ENCODE assay signal across 20 mouse cellular contexts in the genomic region with DNA sequence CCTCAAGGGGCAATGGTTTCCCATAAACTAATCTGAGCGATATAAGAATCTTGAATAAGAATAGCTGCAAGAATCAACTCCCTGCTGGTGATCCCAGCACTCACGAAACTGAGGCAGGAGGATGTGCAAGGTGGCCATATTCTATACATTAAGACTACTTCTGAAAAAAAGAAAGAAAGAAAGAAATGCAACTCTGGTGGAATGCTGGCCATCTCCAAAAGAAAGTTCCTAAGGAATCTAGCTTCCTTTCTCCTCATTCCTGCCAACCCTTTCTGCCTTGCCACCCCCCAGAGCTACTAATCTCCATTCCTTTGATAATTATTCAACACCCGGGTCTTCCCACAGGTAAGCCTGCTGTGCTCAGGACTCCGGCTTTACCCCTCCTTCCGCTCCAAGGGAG.
"Had no signal": no experiment of that assay in that cellular context is flagged by ENCODE, and none has a peak within 500 bp of the region (broad histone marks: within the 10 kb centered on the region; RNA-seq: fewer than 3 reads in every experiment).

No protein-coding gene starts in this region.

- H3K36me3 ChIP-seq: liver, embryonic 15.5 days had no signal

- ATAC-seq: midbrain, embryonic 13.5 days; midbrain, embryonic 15.5 days had no signal

- H3K4me2 ChIP-seq: liver, embryonic 15.5 days; lung, embryonic 14.5 days; midbrain, embryonic 13.5 days; midbrain, embryonic 15.5 days; neural tube, embryonic 13.5 days; neural tube, embryonic 15.5 days; stomach, embryonic 15.5 days had no signal

- H3K9ac ChIP-seq: liver, embryonic 15.5 days; lung, embryonic 14.5 days; midbrain, embryonic 13.5 days; midbrain, embryonic 15.5 days; neural tube, embryonic 13.5 days; neural tube, embryonic 15.5 days; stomach, embryonic 15.5 days had no signal

- H3K4me1 ChIP-seq: liver, embryonic 15.5 days; midbrain, embryonic 15.5 days; stomach, embryonic 15.5 days had no signal

- H3K9me3 ChIP-seq: liver, embryonic 15.5 days; midbrain, embryonic 10.5 days; midbrain, embryonic 13.5 days; midbrain, embryonic 15.5 days; neural tube, embryonic 13.5 days; neural tube, embryonic 15.5 days; stomach, embryonic 15.5 days had no signal

- DNase-seq: lung, adult 18-20 months; lung, embryonic 14.5 days; lung, postnatal 10 days; lung, postnatal 4 days; retina, postnatal 1 day; right cerebral cortex, adult 18-20 months; right cerebral cortex, postnatal 25 days; right cerebral cortex, postnatal 4 days; thymus, adult 2 months; thymus, postnatal 25 days; thymus, postnatal 4 days had no signal

- H3K27ac ChIP-seq: liver, embryonic 15.5 days; midbrain, embryonic 10.5 days; midbrain, embryonic 13.5 days; midbrain, embryonic 15.5 days; neural tube, embryonic 13.5 days; neural tube, embryonic 15.5 days; stomach, embryonic 15.5 days; stomach, postnatal 0 days had no signal

- H3K27me3 ChIP-seq: liver, embryonic 15.5 days; midbrain, embryonic 13.5 days; midbrain, embryonic 15.5 days; neural tube, embryonic 13.5 days; neural tube, embryonic 15.5 days; stomach, embryonic 15.5 days had no signal

- H3K4me3 ChIP-seq: liver, embryonic 15.5 days; midbrain, embryonic 10.5 days; midbrain, embryonic 13.5 days; midbrain, embryonic 15.5 days; myocyte; neural tube, embryonic 13.5 days; neural tube, embryonic 15.5 days; stomach, embryonic 15.5 days had no signal
